Mouse (Mus musculus) erythroblast, embryonic 14.5 days (primary cell): Measurements from ENCODE around the gene Dync1li2. TPM values are rescaled to one million over a fixed set of nuclear protein-coding genes. Genes with fewer than 3 reads are reported as not detected.

Experiments
- H3K27me3 ChIP-seq: 2 replicates; pipeline ENCODE4 v1.6.1; 2012; ENCODE audit warnings: inconsistent platforms; ENCODE audit not compliant: control insufficient read depth
- H3K36me3 ChIP-seq: 2 replicates; pipeline ENCODE4 v1.6.1; 2012; ENCODE audit warnings: mild to moderate bottlenecking, inconsistent platforms; ENCODE audit not compliant: control insufficient read depth
- H3K4me1 ChIP-seq: 2 replicates; pipeline ENCODE4 v1.6.1; 2012; ENCODE audit warnings: inconsistent platforms; ENCODE audit not compliant: control insufficient read depth
- H3K4me3 ChIP-seq: replicated peaks from 2 replicates; pipeline ENCODE3; 2012; ENCODE audit warnings: moderate library complexity, mild to moderate bottlenecking, inconsistent platforms
- H3K9me3 ChIP-seq: 2 replicates; pipeline ENCODE4 v1.6.1; 2012; ENCODE audit warnings: low read length, inconsistent platforms, mixed read lengths; ENCODE audit not compliant: control insufficient read depth
- GATA1 ChIP-seq: IDR thresholded peaks from 2 replicates; pipeline ENCODE4 v1.6.1; 2012; ENCODE audit warnings: low read length, inconsistent platforms, mixed read lengths
- TAL1 ChIP-seq: IDR thresholded peaks from 3 replicates; pipeline ENCODE4 v1.6.1; 2012; ENCODE audit warnings: low read length, inconsistent platforms, mixed read lengths
- polyA plus RNA-seq: library from polyadenylated mRNA; stranded (reverse); fragments of >175 nt; gene quantifications from 2 replicates; pipeline ENCODE4 v1.2.3, GENCODE M21; 2012

Dync1li2 gene
- polyA plus RNA-seq, 1 experiment = 1.4 TPM

GRCm38 (mm10) chr8:104427703-104428102 lies 15.1 kb downstream of the Dync1li2 start:
- Histone ChIP-seq H3K27me3 (no peaks in the 10 kb centered on the region), H3K4me3 (no peak overlapping the region), H3K9me3 (peaks cover 3% of the 10 kb centered on the region; the same call in 1 of the 2 replicates), H3K36me3 (peaks cover 96% of the 10 kb centered on the region), H3K4me1 (no peaks in the 10 kb centered on the region)
- no peak for TF ChIP-seq GATA1
- TF ChIP-seq TAL1 = no peak

GRCm38 (mm10) chr8:104422313-104422712 lies 20.5 kb downstream of the Dync1li2 start:
- H3K36me3 ChIP-seq = peaks cover 94% of the 10 kb centered on the region
- TF ChIP-seq GATA1 = no peak
- no peak for TF ChIP-seq TAL1

GRCm38 (mm10) chr8:104416022-104416421 lies 26.8 kb downstream of the Dync1li2 start:
- H3K27me3 ChIP-seq = no peaks in the 10 kb centered on the region
- peaks cover 37% of the 10 kb centered on the region for H3K36me3 ChIP-seq
- TF ChIP-seq GATA1 (no peak), TAL1 (no peak)
- no peak overlapping the region for H3K4me3 ChIP-seq
- no peaks in the 10 kb centered on the region for H3K4me1 ChIP-seq
- no peaks in the 10 kb centered on the region for H3K9me3 ChIP-seq

More at GRCm38 (mm10) chr8:104422313-104422712, 20.5 kb downstream of the Dync1li2 start:
- H3K4me3 ChIP-seq = no peak overlapping the region
- no peaks in the 10 kb centered on the region for H3K9me3 ChIP-seq
- no peaks in the 10 kb centered on the region for H3K27me3 ChIP-seq
- no peaks in the 10 kb centered on the region for H3K4me1 ChIP-seq

- TF ChIP-seq TAL1 (no peak), GATA1 (no peak)
- Histone ChIP-seq H3K9me3 (no peaks in the 10 kb centered on the region), H3K27me3 (no peaks in the 10 kb centered on the region), H3K36me3 (peaks cover 18% of the 10 kb centered on the region), H3K4me1 (no peaks in the 10 kb centered on the region), H3K4me3 (no peak overlapping the region)
These were observed 28.6 kb downstream of the Dync1li2 start for GRCm38 (mm10) chr8:104414204-104414603.

DNA sequence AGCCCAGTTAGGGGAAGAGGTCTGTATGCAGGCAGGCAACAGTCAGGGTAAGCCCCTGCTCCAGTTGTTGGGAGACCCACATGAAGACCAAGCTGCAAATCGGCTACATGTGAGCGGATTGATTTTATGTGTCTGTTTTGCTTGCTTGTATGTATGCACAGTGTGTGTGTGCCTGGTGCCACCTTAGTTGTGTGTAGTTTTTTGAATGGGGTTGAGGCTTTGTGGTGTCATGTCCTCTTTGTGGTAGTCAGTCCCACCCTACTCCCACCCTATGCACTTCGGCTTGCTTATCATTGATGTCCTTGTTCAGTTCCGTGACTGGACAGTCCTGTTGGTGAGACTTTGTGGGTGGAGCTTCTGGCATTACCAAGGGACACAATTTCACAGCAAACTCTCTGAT lies 29.1 kb downstream of the Dync1li2 start:
- H3K9me3 ChIP-seq = no peaks in the 10 kb centered on the region

DNA sequence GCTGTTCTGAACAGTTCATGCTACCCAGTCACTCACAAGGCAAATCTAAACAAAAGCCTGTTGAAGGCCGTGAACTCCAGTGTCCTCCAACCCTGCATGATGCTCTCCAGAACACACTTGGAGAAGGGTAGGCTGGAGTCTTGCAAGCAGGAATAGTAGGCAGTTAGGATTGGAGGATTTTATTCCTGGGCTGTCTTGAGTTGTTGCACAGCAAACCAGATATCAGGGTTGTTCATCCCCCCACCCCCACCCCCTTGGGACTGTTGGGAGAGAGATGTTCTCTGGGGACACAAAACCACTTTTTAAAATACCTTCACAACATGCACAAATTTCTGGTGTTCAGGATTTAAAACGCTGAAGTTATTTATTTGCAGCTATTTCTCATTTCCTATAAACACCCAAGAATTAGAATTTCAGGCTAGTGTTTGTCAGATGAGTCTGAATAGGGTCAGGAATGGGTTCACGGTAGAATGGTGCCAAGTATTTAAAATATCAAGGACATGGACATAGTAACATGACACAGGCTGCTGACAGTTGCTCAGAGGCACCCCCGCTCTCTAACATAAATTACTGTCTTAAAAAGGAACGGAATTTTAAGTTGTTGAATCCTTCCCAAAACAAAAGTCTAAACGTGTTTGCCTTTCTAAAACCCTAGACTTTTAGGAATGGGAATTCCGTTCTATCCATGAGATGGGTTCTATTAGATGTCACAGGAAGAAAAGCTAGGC lies 29.9 kb downstream of the Dync1li2 start:
- TF ChIP-seq GATA1 (no peak), TAL1 (no peak)
- no peaks in the 10 kb centered on the region for H3K4me1 ChIP-seq
- peaks cover 9% of the 10 kb centered on the region for H3K36me3 ChIP-seq
- no peaks in the 10 kb centered on the region for H3K27me3 ChIP-seq
- no peak overlapping the region for H3K4me3 ChIP-seq
- no peaks in the 10 kb centered on the region for H3K9me3 ChIP-seq

More for the DNA sequence above, 29.1 kb downstream of the Dync1li2 start:
- Histone ChIP-seq H3K4me1 (no peaks in the 10 kb centered on the region), H3K36me3 (peaks cover 14% of the 10 kb centered on the region), H3K4me3 (no peak overlapping the region), H3K27me3 (no peaks in the 10 kb centered on the region)
- no peak for TF ChIP-seq TAL1
- TF ChIP-seq GATA1 = no peak

DNA sequence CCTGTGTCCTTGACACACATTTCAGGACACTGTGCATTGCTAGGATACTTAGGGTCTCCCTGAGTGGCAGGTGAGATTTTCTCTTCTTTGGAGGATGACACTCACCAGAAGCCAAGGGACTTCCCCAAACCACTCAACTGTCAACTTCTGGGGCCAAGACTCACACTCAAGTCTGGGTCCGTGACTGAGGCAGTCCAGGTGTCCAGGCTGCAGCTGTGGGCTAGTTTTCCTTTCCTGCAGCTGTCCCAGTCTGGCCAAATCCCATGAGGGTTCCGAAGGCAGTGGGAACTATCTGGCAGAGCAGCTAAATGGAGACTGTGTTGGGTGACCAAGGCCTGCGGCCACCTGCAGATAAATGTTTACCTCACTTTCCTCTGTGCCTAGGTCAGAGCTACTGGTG lies 30.9 kb downstream of the Dync1li2 start:
- H3K36me3 ChIP-seq = no peaks in the 10 kb centered on the region
- no peak for TF ChIP-seq TAL1
- no peak for TF ChIP-seq GATA1
- no peaks in the 10 kb centered on the region for H3K27me3 ChIP-seq
- no peak overlapping the region for H3K4me3 ChIP-seq
- H3K4me1 ChIP-seq = no peaks in the 10 kb centered on the region
- H3K9me3 ChIP-seq = no peaks in the 10 kb centered on the region

GRCm38 (mm10) chr8:104411468-104411867 lies 31.4 kb downstream of the Dync1li2 start:
- H3K27me3 ChIP-seq = no peaks in the 10 kb centered on the region
- TF ChIP-seq GATA1 (no peak), TAL1 (no peak)
- H3K36me3 ChIP-seq = no peaks in the 10 kb centered on the region
- no peaks in the 10 kb centered on the region for H3K9me3 ChIP-seq
- H3K4me1 ChIP-seq = no peaks in the 10 kb centered on the region
- H3K4me3 ChIP-seq = no peak overlapping the region

DNA sequence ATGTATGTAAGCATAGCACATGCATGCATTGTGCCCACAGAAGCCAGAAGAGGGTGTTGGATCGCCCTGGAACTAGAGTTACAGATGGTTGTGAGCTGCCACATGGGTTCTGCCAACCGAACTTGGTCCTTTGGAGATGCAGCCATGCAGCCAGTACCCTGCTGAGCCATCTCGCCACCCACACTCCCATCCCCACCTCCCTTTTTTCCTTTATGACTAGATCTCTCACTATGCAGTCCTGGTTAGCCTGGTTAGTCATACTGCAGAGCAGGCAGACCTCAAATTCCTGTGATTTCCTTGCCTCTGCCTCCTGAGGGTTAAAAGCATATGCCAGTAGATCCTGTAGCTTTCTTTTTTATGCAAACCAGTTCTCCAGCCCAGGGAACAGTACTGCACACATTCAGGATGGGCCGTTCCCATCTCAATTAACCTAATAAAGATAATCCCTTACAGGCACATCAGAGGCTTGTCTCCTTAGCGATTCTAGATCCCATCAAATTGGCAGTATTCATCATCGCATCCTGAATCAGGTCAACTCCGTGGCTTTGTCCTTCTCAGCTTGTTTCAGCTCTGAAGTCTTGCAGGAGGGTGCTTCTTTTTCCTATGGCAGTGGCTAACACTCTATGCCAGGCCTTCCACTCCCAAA lies 32.1 kb downstream of the Dync1li2 start:
- Histone ChIP-seq H3K4me3 (no peak overlapping the region), H3K4me1 (no peaks in the 10 kb centered on the region), H3K9me3 (no peaks in the 10 kb centered on the region), H3K27me3 (no peaks in the 10 kb centered on the region), H3K36me3 (no peaks in the 10 kb centered on the region)
- no peak for TF ChIP-seq GATA1
- no peak for TF ChIP-seq TAL1
